ENCODE assay signal across 8 mouse cellular contexts in genomic region chr9:20794108-20794806, GRCm38 (mm10). TPM values are rescaled to one million over a fixed set of nuclear protein-coding genes. Genes with fewer than 3 reads are reported as not detected.
DNase-seq lines count a peak whose midpoint lies in the region; ATAC-seq and TF ChIP-seq lines count a peak whose summit lies in the region.

No protein-coding gene starts in this region.

- TF ChIP-seq RAD21 in MEL (IDR thresholded peaks at IDR 0.05; ENCODE audit: low read depth, low read length): no peak

- H3K79me2 ChIP-seq in MEL (ENCODE audit: control insufficient read depth, insufficient read depth, low read length, poor library complexity): no peaks in the 10 kb centered on the region

- peak; percentile 94 for DNase-seq in MEL (ENCODE audit: low read depth, low spot score)
- peak; percentile 60 for DNase-seq in brain, embryonic 18.5 days (ENCODE audit: low read depth, low spot score)
- DNase-seq in frontal cortex, postnatal 10 days (ENCODE audit: low spot score in 2 of 2): peak; percentile 58 to 67
- DNase-seq in hindbrain, embryonic 10.5 days (ENCODE audit: low spot score): peak; percentile 8
- DNase-seq in layer of hippocampus, adult 11-12 months (ENCODE audit: low spot score): peak; percentile 72
- peak; percentile 70 for DNase-seq in lung, postnatal 10 days
- no peak for DNase-seq in ovary, postnatal 36 days (ENCODE audit: low spot score)

- H3K36me3 ChIP-seq in MEL (ENCODE audit: control insufficient read depth in 1 of 2, insufficient read depth in 2 of 2, low read length in 2 of 2): peaks cover 0 to 12% of the 10 kb centered on the region in 2 experiments; a peak in 2 of 4 replicates
- no peaks in the 10 kb centered on the region for H3K36me3 ChIP-seq in hindbrain, embryonic 10.5 days
- H3K36me3 ChIP-seq in stomach, embryonic 16.5 days (ENCODE audit: control insufficient read depth, insufficient read depth, low read length): no peaks in the 10 kb centered on the region

- peak; percentile 77 for ATAC-seq in stomach, embryonic 16.5 days (ENCODE audit: insufficient read depth, low FRiP score)

- 42% methylated on average over 7 of the region's 7 CpGs for WGBS in hindbrain, embryonic 10.5 days
- 24% methylated on average over 7 of the region's 7 CpGs for WGBS in stomach, embryonic 16.5 days

- peak overlapping the region; percentile 74 for H3K27ac ChIP-seq in MEL (ENCODE audit: control insufficient read depth, low read depth, low read length)
- H3K27ac ChIP-seq in hindbrain, embryonic 10.5 days: peak overlapping the region; percentile 37; the same call in 1 of the 2 replicates
- H3K27ac ChIP-seq in stomach, embryonic 16.5 days (ENCODE audit: low read length): peak overlapping the region; percentile 66

- peaks cover 5 to 6% of the 10 kb centered on the region in 2 experiments; a peak in 2 of 4 replicates for H3K27me3 ChIP-seq in MEL (ENCODE audit: control insufficient read depth in 1 of 2, insufficient read depth in 2 of 2, low read length in 2 of 2)
- no peaks in the 10 kb centered on the region for H3K27me3 ChIP-seq in hindbrain, embryonic 10.5 days (ENCODE audit: insufficient read depth, poor library complexity, severe bottlenecking)
- no peaks in the 10 kb centered on the region for H3K27me3 ChIP-seq in stomach, embryonic 16.5 days (ENCODE audit: control insufficient read depth, insufficient read depth, low read length)

- H3K4me2 ChIP-seq in stomach, embryonic 16.5 days (ENCODE audit: low read depth, low read length): no peak overlapping the region

- H3K9me3 ChIP-seq in MEL (replicated peaks; ENCODE audit: insufficient read depth, low read length): no peaks in the 10 kb centered on the region
- no peaks in the 10 kb centered on the region for H3K9me3 ChIP-seq in hindbrain, embryonic 10.5 days
- no peaks in the 10 kb centered on the region for H3K9me3 ChIP-seq in stomach, embryonic 16.5 days (replicated peaks; ENCODE audit: control insufficient read depth, low read length)

- TF ChIP-seq POLR2A in MEL (IDR thresholded peaks at IDR 0.05; ENCODE audit: control insufficient read depth in 1 of 2, insufficient read depth in 1 of 2, low read depth in 1 of 2, low read length in 2 of 2, poor library complexity in 1 of 2): peak in 1 of 2 experiments; percentile 62; a peak in 3 of 4 replicates

- H3K4me1 ChIP-seq in MEL (ENCODE audit: control insufficient read depth in 1 of 2, insufficient read depth in 2 of 2, low read length in 2 of 2): peaks cover 9 to 16% of the 10 kb centered on the region in 2 experiments
- peaks cover 37% of the 10 kb centered on the region for H3K4me1 ChIP-seq in hindbrain, embryonic 10.5 days (replicated peaks)
- peaks cover 10% of the 10 kb centered on the region for H3K4me1 ChIP-seq in stomach, embryonic 16.5 days (ENCODE audit: control insufficient read depth, insufficient read depth, low read length)

- peak overlapping the region; percentile 46 to 51 for H3K4me3 ChIP-seq in MEL (ENCODE audit: control insufficient read depth in 1 of 2, insufficient read depth in 1 of 2, low read depth in 2 of 2, low read length in 2 of 2)
- no peak overlapping the region for H3K4me3 ChIP-seq in hindbrain, embryonic 10.5 days
- H3K4me3 ChIP-seq in stomach, embryonic 16.5 days (replicated peaks; ENCODE audit: low read length): no peak overlapping the region

- TF ChIP-seq CTCF in MEL (IDR thresholded peaks at IDR 0.05 in 2 of 3, conservative IDR thresholded peaks at IDR 0.05 in 1 of 3; ENCODE audit: control insufficient read depth in 1 of 3, insufficient read depth in 1 of 3, low read depth in 2 of 3, low read length in 3 of 3, poor library complexity in 1 of 3, severe bottlenecking in 1 of 3): no peak

- peak; percentile 47 to 60; a peak in 2 of 4 replicates for TF ChIP-seq EP300 in MEL (IDR thresholded peaks at IDR 0.05; ENCODE audit: low read depth in 1 of 2, low read length in 2 of 2)

- peak overlapping the region; percentile 56 for H3K9ac ChIP-seq in MEL (ENCODE audit: control insufficient read depth, low read depth, low read length, poor library complexity, severe bottlenecking)
- H3K9ac ChIP-seq in stomach, embryonic 16.5 days (ENCODE audit: low read length): 0 out of 2 replicates have a peak overlapping the region, but pooled peaks have one; percentile 4

TF ChIP-seq in MEL, 35 proteins besides CTCF, POLR2A, EP300 and RAD21 (continues in another document):
- 0 out of 2 replicates have a peak, but pooled peaks have one; percentile 7 for TF ChIP-seq MAX (IDR thresholded peaks at IDR 0.05; ENCODE audit: low read length)
- 0 out of 2 replicates have a peak, but pooled peaks have one; percentile 6 for TF ChIP-seq ZKSCAN1 (IDR thresholded peaks at IDR 0.05; ENCODE audit: low read depth, low read length)
- TF ChIP-seq POLR2AphosphoS2 (IDR thresholded peaks at IDR 0.05; ENCODE audit: low read length): peak; percentile 41; the same call in 1 of the 2 replicates
- TF ChIP-seq USF2 (IDR thresholded peaks at IDR 0.05; ENCODE audit: borderline replicate concordance in 1 of 2, insufficient read depth in 1 of 2, low read depth in 1 of 2, low read length in 2 of 2): no peak
- no peak for TF ChIP-seq ZC3H11A (IDR thresholded peaks at IDR 0.05; ENCODE audit: low read depth, low read length)
- TF ChIP-seq GATA1 (IDR thresholded peaks at IDR 0.05; ENCODE audit: low read depth, low read length): peak; percentile 65
- no peak for TF ChIP-seq TAL1 (IDR thresholded peaks at IDR 0.05; ENCODE audit: low read length)
- TF ChIP-seq CHD2 (IDR thresholded peaks at IDR 0.05; ENCODE audit: low read length): peak; percentile 50
- no peak for TF ChIP-seq CHD1 (IDR thresholded peaks at IDR 0.05; ENCODE audit: low read depth, low read length)
- no peak for TF ChIP-seq SMC3 (IDR thresholded peaks at IDR 0.05; ENCODE audit: low read depth, low read length)
- no peak for TF ChIP-seq ZNF384 (IDR thresholded peaks at IDR 0.05; ENCODE audit: low read depth, low read length)
- TF ChIP-seq JUND (IDR thresholded peaks at IDR 0.05; ENCODE audit: low read depth, low read length): 0 out of 2 replicates have a peak, but pooled peaks have one; percentile 3
- no peak for TF ChIP-seq USF1 (IDR thresholded peaks at IDR 0.05; ENCODE audit: low read depth, low read length)
- TF ChIP-seq NRF1 (IDR thresholded peaks at IDR 0.05; ENCODE audit: insufficient read depth, low read depth, low read length, poor library complexity, severe bottlenecking): peak; percentile 41; the same call in 1 of the 2 replicates
- 0 out of 2 replicates have a peak, but pooled peaks have one; percentile 50 for TF ChIP-seq UBTF (IDR thresholded peaks at IDR 0.05; ENCODE audit: borderline replicate concordance, insufficient read depth, low read depth, low read length)
- 0 out of 2 replicates have a peak, but pooled peaks have one; percentile 39 for TF ChIP-seq RCOR1 (IDR thresholded peaks at IDR 0.05; ENCODE audit: low read depth, low read length)
- TF ChIP-seq TBP (IDR thresholded peaks at IDR 0.05; ENCODE audit: low read depth, low read length): peak; percentile 65
- TF ChIP-seq ZMIZ1 (IDR thresholded peaks at IDR 0.05; ENCODE audit: low read depth, low read length): 0 out of 2 replicates have a peak, but pooled peaks have one; percentile 54
- TF ChIP-seq MAZ (IDR thresholded peaks at IDR 0.05; ENCODE audit: low read depth, low read length): peak; percentile 75; the same call in 1 of the 2 replicates
- no peak for TF ChIP-seq E2F4 (IDR thresholded peaks at IDR 0.05; ENCODE audit: borderline replicate concordance, low read depth, low read length)
- peak; percentile 64 for TF ChIP-seq HCFC1 (IDR thresholded peaks at IDR 0.05; ENCODE audit: low read depth, low read length)
- peak; percentile 66 for TF ChIP-seq BHLHE40 (IDR thresholded peaks at IDR 0.05; ENCODE audit: borderline replicate concordance, low read depth, low read length)
- TF ChIP-seq MXI1 (IDR thresholded peaks at IDR 0.05; ENCODE audit: low read depth, low read length): peak; percentile 82
- peak; percentile 70 for TF ChIP-seq ELF1 (IDR thresholded peaks at IDR 0.05; ENCODE audit: low read depth, low read length)
- TF ChIP-seq NELFE (IDR thresholded peaks at IDR 0.05; ENCODE audit: low read depth, low read length): peak; percentile 59; the same call in 1 of the 2 replicates
- TF ChIP-seq MAFK (IDR thresholded peaks at IDR 0.05; ENCODE audit: borderline replicate concordance, low read depth, low read length): 0 out of 2 replicates have a peak, but pooled peaks have one; percentile 3
- peak; percentile 56; the same call in 1 of the 2 replicates for TF ChIP-seq TCF12 (IDR thresholded peaks at IDR 0.05; ENCODE audit: low read depth, low read length)
- peak; percentile 86 for TF ChIP-seq MYB (IDR thresholded peaks at IDR 0.05; ENCODE audit: low read depth, low read length)
- TF ChIP-seq POLR2AphosphoS5 (IDR thresholded peaks at IDR 0.05; ENCODE audit: borderline replicate concordance, low read depth, low read length): no peak
- peak; percentile 77 for TF ChIP-seq SIN3A (IDR thresholded peaks at IDR 0.05; ENCODE audit: low read length)
- peak; percentile 59 for TF ChIP-seq ETS1 (IDR thresholded peaks at IDR 0.05; ENCODE audit: low read depth, low read length)

RNA-seq across cellular contexts. Expression of gene Col5a3, which starts 20.6 kb away (rescaled TPM):
- 0.07 and 0.08 TPM in 2 replicates for total RNA-seq in MEL (2012; rRNA removed)
- polyA plus RNA-seq in MEL (2012; ENCODE audit: insufficient read depth in 1 of 2, insufficient read length in 2 of 2, low read depth in 1 of 2, low replicate concordance in 2 of 2, missing spikeins in 1 of 2): under 1 TPM in 1 of 2 experiments, not detected in 1; 0.53 TPM
- polyA plus RNA-seq in hindbrain, embryonic 10.5 days (2016; fragmentation: Nextera tagmentation; extraction: Ambion mirVana): 0.98 and 1.3 TPM in 2 replicates
- 3.1 and 3.3 TPM in 2 replicates for polyA plus RNA-seq in stomach, embryonic 16.5 days (2015; fragmentation: Nextera tagmentation; extraction: Ambion mirVana)

RNA-seq across cellular contexts. Expression of gene Rdh8, which starts 24.0 kb away (rescaled TPM):
- not detected in 2 replicates for total RNA-seq in MEL (2012; rRNA removed)
- not detected for polyA plus RNA-seq in MEL (2012; ENCODE audit: insufficient read depth in 1 of 2, insufficient read length in 2 of 2, low read depth in 1 of 2, low replicate concordance in 2 of 2, missing spikeins in 1 of 2)
- polyA plus RNA-seq in hindbrain, embryonic 10.5 days (2016; fragmentation: Nextera tagmentation; extraction: Ambion mirVana): not detected in 2 replicates
- not detected in 2 replicates for polyA plus RNA-seq in stomach, embryonic 16.5 days (2015; fragmentation: Nextera tagmentation; extraction: Ambion mirVana)

RNA-seq across cellular contexts. Expression of gene Olfm2, which starts 48.1 kb away (rescaled TPM):
- total RNA-seq in MEL (2012; rRNA removed): 0.26 and 0.54 TPM in 2 replicates
- 1 to 10 TPM in 1 of 2 experiments, not detected in 1; 1.9 TPM for polyA plus RNA-seq in MEL (2012; ENCODE audit: insufficient read depth in 1 of 2, insufficient read length in 2 of 2, low read depth in 1 of 2, low replicate concordance in 2 of 2, missing spikeins in 1 of 2)
- polyA plus RNA-seq in hindbrain, embryonic 10.5 days (2016; fragmentation: Nextera tagmentation; extraction: Ambion mirVana): 46.9 and 76.4 TPM in 2 replicates
- polyA plus RNA-seq in stomach, embryonic 16.5 days (2015; fragmentation: Nextera tagmentation; extraction: Ambion mirVana): 7.4 and 8.3 TPM in 2 replicates

Comparison
In these comparisons a context has a peak if more than half of its experiments do, and no peak if none do; other contexts are left out.
1. H3K4me3 ChIP-seq: peak in MEL (2 of 2); none in hindbrain, embryonic 10.5 days (single experiment) and stomach, embryonic 16.5 days (single experiment).
2. Peak in every context shown above with its lines, with median percentiles within 50 percentile points of each other: H3K27ac ChIP-seq.